Mouse (Mus musculus) small intestine, adult 2 months (tissue): Measurements from ENCODE around the gene Slc3a2.

ENCODE experiments used
- CTCF ChIP-seq: fragments of 200-500 bp; IDR thresholded peaks from 2 replicates; pipeline ENCODE4 v1.5.1; 2012; ENCODE audit warnings: low read depth, mild to moderate bottlenecking, control low read depth, inconsistent platforms, low read length, moderate library complexity, mixed read lengths; ENCODE audit not compliant: insufficient replicate concordance, insufficient read length; ENCODE audit errors: extremely low read depth
- POLR2A ChIP-seq: fragments of 200-500 bp; IDR thresholded peaks from 2 replicates; pipeline ENCODE4 v1.6.1; 2012; ENCODE audit warnings: low read depth, mild to moderate bottlenecking, control low read depth, inconsistent platforms, low read length, moderate library complexity

DNA sequence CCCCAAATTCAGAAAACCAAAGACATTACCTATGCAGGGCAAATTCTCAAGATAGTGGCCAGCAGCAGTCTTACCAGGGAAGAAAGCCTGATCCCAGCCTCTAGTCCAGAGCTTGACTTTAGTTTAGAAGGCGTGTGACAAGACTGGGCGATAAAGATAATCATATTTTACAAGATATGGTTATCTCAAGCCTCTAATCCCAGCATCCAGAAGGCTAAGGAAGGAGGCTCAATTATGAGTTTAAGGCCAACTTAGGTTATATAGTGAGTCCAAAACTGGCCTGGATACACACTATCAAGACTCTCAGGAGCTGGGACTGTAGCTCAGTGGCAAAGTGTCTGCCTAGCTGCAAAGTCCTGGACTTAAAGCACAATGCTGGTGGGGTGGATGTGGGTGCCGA, 50.3 kb downstream of the Slc3a2 start:
- TF ChIP-seq CTCF: no peak
- no peak for TF ChIP-seq POLR2A
